Mouse (Mus musculus) gastrocnemius, postnatal 14 days (tissue): ENCODE data around the gene Gpr34. TPM values are rescaled to one million over a fixed set of nuclear protein-coding genes. Genes with fewer than 3 reads are reported as not detected.
A peak's percentile ranks its signal among the peaks of the same experiment; 100 is the strongest.

Source experiments
- DNase-seq: peaks from one replicate; pipeline ENCODE4 v3.0.0; 2021; ENCODE audit warnings: mixed read lengths
- intact Hi-C: fragments of 180-260 bp; cut with DNase I; formaldehyde crosslinking; loops from one replicate; pipeline ENCODE4 v1.15.1; 2025; ENCODE audit warnings: low total_unique reads
- long read RNA-seq, 2 experiments: library from polyadenylated mRNA; stranded (forward); transcript quantifications; one replicate each; pipeline ENCODE4 v2.0.0; 2021
- total RNA-seq, 2 experiments: library from RNA; stranded (reverse); gene quantifications; 2 replicates each; pipeline ENCODE4 v1.2.3; 2021

The Gpr34 gene
- total RNA-seq: 1 to 10 TPM in 1 of 2 experiments, under 1 TPM in 1; 0.80 to 2.0 TPM
- long read RNA-seq, experiment 1, partial matches to known transcripts: 0 of 1 reads
- long read RNA-seq, experiment 1, other reads (novel, unspliced or antisense): 0 of 1 reads
- long read RNA-seq, experiment 2, partial matches to known transcripts: 0 of 2 reads
- long read RNA-seq, experiment 2, other reads (novel, unspliced or antisense): 0 of 2 reads

- intact Hi-C loops: no loop called here
- no peak for DNase-seq
These were observed at the start of gene Gpr34 for GRCm38 (mm10) chrX:13631599-13632283. Gpr34 (plus strand) TSS chrX:13632089.

DNA sequence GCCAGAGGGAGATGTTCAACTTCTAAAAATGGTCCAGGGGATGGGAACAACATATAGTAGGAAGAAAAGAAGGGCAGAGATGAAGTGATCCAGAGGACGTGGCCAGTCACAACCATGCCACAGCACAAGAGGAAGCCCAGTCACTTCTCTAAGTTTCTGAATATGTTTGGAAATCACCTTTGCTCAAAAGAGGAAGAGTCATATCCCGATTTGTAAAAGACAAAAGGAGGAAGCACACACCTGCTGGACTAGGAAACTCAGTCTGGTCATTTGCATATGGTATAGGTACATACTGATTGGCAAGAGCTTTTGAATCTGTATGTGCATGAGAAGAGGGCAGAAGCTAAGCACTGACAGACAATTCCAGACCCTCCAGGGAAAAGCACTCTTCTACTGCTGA is 32.5 kb upstream of the Gpr34 start:
- no peak for DNase-seq
- intact Hi-C loops: no loop called here

GRCm38 (mm10) chrX:13599966-13600365 is 31.9 kb upstream of the Gpr34 start:
- intact Hi-C loops: no loop called here
- DNase-seq: no peak

GRCm38 (mm10) chrX:13606741-13607140 is 25.1 kb upstream of the Gpr34 start:
- intact Hi-C loops: no loop called here
- no peak for DNase-seq

GRCm38 (mm10) chrX:13607752-13608151 is 24.1 kb upstream of the Gpr34 start:
- intact Hi-C loops: no loop called here
- DNase-seq: no peak

GRCm38 (mm10) chrX:13611114-13611513 is 20.8 kb upstream of the Gpr34 start:
- DNase-seq: no peak
- intact Hi-C loops: no loop called here

DNA sequence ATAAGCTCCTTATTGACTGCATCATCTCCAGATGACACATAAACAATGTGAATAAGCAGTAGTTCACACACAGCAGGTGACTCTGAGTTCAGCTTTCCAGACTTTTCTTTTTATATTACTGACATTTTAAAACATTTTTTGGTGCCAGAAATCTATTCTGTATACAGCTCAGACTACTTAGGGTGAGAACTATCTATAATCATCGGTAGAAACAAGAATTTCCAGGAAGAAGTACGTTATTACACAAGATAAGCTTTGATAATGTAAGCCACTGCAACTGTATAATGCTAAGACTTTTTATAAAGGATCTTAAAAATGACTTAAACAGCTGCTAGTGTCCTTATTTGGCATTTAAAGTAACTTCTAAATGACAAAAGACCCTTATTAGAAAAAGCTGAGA is 19.8 kb upstream of the Gpr34 start:
- intact Hi-C loops: no loop called here
- no peak for DNase-seq

DNA sequence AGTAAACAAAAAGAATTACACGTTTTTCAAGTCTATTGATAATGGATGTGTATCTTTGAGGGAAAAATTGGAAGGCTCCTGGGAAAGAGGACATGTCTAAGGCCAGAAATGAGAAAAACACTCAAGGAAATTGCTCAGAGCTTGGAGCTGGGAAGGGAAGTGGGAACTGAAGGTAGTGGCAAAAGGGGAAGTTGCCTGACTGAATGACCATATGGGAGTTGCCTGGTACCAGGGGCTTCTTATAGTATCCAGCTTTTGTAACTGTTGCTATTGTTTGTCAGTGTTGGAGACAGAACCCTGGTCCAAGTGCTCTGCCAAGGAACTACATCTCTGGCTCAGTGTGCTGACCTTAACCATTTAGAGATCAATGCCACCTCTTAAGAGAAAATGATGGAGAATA is 15.2 kb upstream of the Gpr34 start:
- no peak for DNase-seq
- intact Hi-C loops: no loop called here

DNA sequence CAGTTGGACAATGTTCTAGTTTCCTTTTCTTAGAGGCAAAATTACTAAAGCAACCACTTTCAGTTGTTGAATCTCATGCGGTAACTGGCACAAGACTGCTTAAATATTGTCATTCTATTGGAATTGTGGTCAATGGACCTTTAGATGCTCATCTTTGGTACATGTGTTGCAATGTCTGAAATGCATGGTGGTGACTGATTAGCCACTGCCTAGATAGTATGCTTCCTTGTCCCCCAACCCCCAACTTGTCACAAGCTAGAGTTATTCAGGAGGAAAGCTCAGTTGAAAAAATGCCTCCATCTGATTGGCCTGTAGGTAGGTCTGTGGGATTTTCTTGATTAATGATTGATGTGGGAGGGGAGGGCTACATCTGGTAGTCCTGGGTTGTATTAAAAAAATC is 14.6 kb upstream of the Gpr34 start:
- intact Hi-C loops: no loop called here
- no peak for DNase-seq

GRCm38 (mm10) chrX:13618476-13618875 is 13.4 kb upstream of the Gpr34 start:
- intact Hi-C loops: no loop called here

GRCm38 (mm10) chrX:13621473-13621872 is 10.4 kb upstream of the Gpr34 start:
- no peak for DNase-seq
- intact Hi-C loops: no loop called here

More at GRCm38 (mm10) chrX:13618476-13618875, 13.4 kb upstream of the Gpr34 start:
- no peak for DNase-seq

DNA sequence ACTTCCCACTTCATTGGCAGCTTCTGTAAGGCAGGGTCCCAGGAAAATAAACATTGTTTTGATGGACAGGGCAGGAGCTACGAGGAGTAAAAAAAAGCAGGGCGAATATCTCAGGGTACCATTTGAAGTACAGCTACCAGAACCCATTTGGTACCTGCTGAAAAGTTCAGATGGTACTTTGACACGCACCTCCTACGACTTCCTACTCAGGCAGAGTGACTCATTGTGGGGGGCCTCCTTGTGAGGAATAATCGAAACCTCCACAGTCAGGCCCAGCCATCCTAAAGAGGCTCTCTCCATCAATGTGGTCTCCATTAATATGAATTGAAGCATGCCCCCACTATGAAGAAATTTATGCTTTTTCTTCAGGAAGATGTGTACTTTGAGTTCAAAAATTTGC is 9.2 kb upstream of the Gpr34 start:
- DNase-seq: no peak
- intact Hi-C loops: no loop called here

DNA sequence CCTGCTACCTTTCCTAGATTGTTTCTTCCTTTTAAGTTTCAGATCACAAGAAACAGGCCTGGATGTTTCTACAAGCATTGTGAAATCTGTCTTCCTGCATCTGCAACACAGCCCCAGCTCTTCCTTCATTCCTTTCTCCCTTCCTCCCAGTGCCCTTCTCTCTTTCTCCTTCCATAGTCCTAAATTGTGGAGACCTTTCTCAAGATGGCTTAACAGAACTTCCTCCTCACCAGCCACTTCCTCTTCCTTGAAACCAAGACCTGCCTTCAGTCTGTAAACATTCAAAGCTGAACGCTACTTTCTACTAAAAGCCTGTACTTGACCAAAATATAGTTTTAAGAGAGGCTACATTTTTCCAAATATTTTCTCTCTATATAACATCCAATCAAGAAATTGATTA is 4.5 kb downstream of the Gpr34 start:
- DNase-seq: no peak
- intact Hi-C loops: no loop called here

DNA sequence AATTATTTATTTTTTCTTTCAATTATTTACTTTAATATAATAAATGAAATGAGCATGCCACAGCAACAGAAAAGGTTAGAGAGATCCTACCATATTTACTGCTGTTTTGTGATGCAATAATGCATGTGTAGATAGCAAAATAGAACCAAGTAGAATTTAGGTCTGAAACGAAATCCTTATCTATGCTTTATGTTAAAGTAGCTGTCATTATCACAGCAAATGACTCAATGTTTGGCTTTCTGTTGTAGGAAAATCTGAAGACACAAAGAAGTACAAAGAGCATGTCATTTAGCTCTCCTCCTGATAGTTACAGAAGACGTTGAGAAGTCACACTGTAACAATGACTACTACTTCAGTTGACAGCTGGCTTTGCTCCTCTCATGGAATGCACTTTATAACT is 7.0 kb downstream of the Gpr34 start:
- DNase-seq: no peak
- intact Hi-C loops: no loop called here

- intact Hi-C loops: no loop called here
These were observed 20.0 kb downstream of the Gpr34 start for GRCm38 (mm10) chrX:13651889-13652288.

GRCm38 (mm10) chrX:13652291-13652690 is 20.4 kb downstream of the Gpr34 start:
- intact Hi-C loops: no loop called here

More at GRCm38 (mm10) chrX:13651889-13652288, 20.0 kb downstream of the Gpr34 start:
- DNase-seq: no peak

DNA sequence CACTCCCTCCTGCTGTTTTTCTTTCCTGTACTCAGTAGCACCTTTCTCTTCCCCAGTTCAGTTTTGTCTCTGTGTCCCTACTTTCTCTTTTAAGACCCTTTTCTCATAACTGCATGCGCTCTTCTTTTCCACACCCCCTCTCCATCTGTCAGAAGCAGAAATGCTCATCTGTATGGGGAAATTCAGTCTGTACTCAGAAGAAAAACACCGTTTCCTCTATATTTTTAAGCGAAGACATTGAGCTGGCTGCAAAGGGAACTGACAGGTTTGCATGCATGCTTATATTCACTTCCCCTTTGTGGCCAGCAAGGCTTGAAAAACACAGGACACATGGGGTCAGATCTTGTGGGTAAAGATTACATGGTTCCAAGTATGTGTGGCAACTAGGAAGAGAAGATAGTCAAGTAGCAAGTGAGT is 23.1 kb downstream of the Gpr34 start:
- intact Hi-C loops: no loop called here
- DNase-seq: no peak

More at GRCm38 (mm10) chrX:13652291-13652690, 20.4 kb downstream of the Gpr34 start:
- no peak for DNase-seq

DNA sequence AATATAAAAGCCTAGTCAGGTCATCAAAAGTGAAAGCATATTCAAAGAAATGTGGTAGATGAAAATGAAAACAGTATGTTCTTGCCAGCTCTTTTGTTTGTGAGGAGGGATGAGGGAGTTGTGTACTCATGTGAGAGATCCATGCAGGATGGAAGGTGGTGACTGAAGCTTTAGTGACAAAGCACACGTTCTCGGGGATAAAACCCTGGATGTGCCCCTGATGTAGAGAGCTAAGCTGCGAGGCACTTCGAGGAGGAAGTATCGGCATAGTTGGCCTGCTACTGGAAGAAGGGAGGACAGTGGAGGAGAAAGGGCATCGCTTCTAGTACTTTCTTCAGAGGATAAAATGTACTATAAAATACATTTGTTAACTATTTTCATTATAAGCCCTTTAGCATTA is 24.0 kb downstream of the Gpr34 start:
- no peak for DNase-seq
- intact Hi-C loops: no loop called here

GRCm38 (mm10) chrX:13656721-13657120 is 24.8 kb downstream of the Gpr34 start:
- DNase-seq: peak; percentile 27
- intact Hi-C loops: no loop called here

- intact Hi-C loops: loop anchor here (2.0 kb wide), 1 partner anchor 436 kb away; no protein-coding TSS in a partner anchor
- no peak for DNase-seq
These were observed 26.8 kb downstream of the Gpr34 start for GRCm38 (mm10) chrX:13658616-13659140.
